Mouse (Mus musculus) ES-E14 (cell line): ENCODE measurements around the gene Rtel1.

Source experiments
- HCFC1 ChIP-seq: IDR thresholded peaks from 2 replicates; pipeline ENCODE4 v1.6.1; 2012; ENCODE audit warnings: low read length, inconsistent platforms, borderline replicate concordance; ENCODE audit not compliant: insufficient read depth
- MAFK ChIP-seq: IDR thresholded peaks from 2 replicates; pipeline ENCODE4 v1.6.1; 2014; ENCODE audit warnings: mild to moderate bottlenecking, low read depth, low read length, inconsistent platforms; ENCODE audit not compliant: insufficient read depth
- ZC3H11A ChIP-seq: IDR thresholded peaks from 2 replicates; pipeline ENCODE4 v1.6.1; 2012; ENCODE audit warnings: low read depth, mild to moderate bottlenecking, inconsistent platforms, low read length, borderline replicate concordance
- ZNF384 ChIP-seq: IDR thresholded peaks from 2 replicates; pipeline ENCODE4 v1.6.1; 2012; ENCODE audit warnings: low read depth, low read length, inconsistent platforms

DNA sequence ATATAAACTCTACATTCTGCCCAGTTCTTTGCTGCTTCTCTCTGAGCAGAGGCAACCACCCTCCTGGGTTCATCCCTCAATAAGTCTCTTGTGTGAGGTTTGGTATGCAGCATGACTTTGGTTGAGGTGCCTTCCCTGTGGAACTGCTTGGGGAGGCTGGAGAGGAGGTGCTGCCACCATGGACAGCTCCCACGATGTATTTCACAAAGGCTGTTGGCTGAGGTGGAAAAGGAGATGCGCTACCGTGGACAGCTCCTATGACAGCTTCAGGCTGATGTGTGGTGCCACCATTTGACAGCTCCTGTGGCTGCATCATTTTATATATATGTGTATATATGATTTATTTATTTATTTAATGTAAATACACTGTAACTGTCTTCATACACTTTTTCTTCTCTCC is 17.5 kb upstream of the Rtel1 start:
- TF ChIP-seq ZNF384 (0 out of 2 replicates have a peak, but pooled peaks have one; percentile 15), HCFC1 (no peak), MAFK (no peak), ZC3H11A (no peak)
